Mouse (Mus musculus): ENCODE measurements around the gene Pde3b.
"Not testable (repeated sequence)": the region's sequence is repeated elsewhere in the genome, so short reads cannot be mapped to it uniquely, and the experiment has no call there.

The Pde3b gene

DNA sequence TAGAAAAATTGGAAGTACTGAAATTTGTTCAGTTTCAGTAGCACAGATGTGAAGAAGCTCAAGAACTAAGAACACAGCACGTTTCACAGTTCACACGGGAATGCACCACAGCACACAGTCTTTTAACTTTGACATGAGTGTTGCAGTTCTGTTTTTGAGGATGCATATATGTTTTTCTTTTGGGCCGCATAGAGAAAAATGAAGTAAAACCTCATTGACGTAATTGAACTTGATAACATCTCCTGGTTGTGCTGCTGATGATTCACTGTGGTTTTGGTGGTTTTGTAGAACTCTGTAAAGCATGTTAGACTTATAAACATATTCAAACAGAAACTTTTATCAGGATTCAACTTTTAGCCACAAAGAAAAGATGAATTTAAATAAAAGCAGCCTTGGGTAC, 64.7 kb downstream of the Pde3b start:
- DNase-seq (ENCODE audit: low read depth, low spot score), result no peak

GRCm38 (mm10) chr7:114480196-114480989, 65.3 kb downstream of the Pde3b start:
- DNase-seq (ENCODE audit: low read depth, low spot score), result no peak

GRCm38 (mm10) chr7:114481008-114481407, 65.9 kb downstream of the Pde3b start:
- no peak for DNase-seq (ENCODE audit: low read depth, low spot score)

- DNase-seq (ENCODE audit: low read depth, low spot score), result no peak
Measured at GRCm38 (mm10) chr7:114481429-114481931, 66.4 kb downstream of the Pde3b start.

- no peak for DNase-seq (ENCODE audit: low read depth, low spot score)
Measured at GRCm38 (mm10) chr7:114492540-114492939, 77.5 kb downstream of the Pde3b start.

GRCm38 (mm10) chr7:114494033-114494432, 79.0 kb downstream of the Pde3b start:
- DNase-seq (ENCODE audit: low read depth, low spot score), result no peak

DNA sequence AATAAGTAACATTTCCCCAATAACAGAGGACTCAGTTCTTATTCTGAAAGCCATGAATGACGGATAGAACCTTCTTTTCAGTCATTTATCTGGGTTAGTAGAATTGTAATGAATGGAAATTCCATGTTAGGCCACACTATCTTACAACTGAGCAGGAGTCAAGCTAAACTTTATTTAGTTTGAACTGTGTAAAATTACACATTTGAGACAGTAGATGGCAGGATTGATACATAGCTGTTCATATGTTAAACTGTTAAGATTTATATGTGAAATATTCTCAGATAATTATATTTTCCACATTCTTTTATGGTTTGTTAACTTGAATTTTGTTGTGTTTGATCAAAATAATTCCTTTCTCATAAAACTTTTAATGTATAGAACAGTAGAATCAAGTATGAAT, 84.2 kb downstream of the Pde3b start:
- no peak for DNase-seq (ENCODE audit: low read depth, low spot score)

DNA sequence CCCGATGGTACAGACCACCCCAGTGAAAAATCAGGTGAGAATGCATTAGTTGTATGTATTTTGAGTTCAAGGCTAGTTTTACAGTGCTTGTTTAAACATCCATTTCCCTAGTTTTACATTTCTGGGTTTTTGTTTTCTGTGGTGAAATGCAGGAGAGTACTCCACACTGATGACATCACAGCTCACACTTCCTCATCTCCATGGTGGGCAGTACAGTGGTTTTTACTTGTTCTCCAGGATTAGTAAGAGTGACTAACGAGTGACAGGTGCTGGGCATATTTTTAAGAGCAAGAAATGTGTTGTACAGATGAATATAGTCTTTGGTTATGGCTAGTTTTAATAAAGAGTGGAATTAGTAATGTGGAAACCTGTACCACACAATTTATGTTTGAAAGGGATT, 93.8 kb downstream of the Pde3b start:
- DNase-seq (ENCODE audit: low read depth, low spot score), result no peak

GRCm38 (mm10) chr7:114520122-114520521, 105.0 kb downstream of the Pde3b start:
- no peak for DNase-seq (ENCODE audit: low read depth, low spot score)

DNA sequence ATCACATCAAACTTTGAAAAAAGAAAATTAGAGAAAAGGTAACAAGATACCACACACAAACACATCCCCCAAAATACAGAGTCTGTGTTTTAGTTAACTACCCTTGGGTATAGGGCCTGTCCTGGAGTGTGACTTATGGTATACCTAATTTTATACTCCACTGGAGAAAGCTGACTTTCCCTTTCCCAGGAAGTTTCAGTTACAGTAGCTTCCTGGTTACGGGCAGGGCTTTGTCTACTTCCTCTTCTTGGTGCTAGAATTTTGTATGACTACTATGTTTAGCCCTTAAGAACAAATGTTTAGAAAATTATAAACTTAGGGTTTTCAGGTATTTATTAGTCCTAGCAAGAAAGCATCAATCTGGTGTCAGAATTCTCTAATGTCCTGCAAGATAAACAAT, 111.2 kb downstream of the Pde3b start:
- no peak for DNase-seq (ENCODE audit: low read depth, low spot score)

DNA sequence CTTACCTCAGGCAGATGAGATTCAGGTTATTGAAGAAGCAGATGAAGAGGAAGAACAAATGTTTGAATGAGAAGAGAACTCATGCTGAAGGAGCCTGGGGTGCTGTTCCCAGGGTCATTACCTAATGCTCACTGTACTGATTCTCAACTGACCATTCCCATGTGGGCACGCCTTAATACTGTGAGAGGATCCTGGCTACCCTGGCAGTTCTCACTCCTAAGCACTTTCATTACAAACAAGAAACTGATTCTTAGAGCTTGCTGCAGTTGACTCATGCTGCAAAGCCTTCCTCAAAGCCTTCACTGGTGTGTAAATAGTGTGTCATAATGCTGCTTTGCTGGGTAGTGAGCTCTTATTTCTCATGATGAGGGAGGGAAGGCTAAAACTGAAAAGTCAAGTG, 121.1 kb downstream of the Pde3b start:
- DNase-seq (ENCODE audit: low read depth, low spot score), result no peak

DNA sequence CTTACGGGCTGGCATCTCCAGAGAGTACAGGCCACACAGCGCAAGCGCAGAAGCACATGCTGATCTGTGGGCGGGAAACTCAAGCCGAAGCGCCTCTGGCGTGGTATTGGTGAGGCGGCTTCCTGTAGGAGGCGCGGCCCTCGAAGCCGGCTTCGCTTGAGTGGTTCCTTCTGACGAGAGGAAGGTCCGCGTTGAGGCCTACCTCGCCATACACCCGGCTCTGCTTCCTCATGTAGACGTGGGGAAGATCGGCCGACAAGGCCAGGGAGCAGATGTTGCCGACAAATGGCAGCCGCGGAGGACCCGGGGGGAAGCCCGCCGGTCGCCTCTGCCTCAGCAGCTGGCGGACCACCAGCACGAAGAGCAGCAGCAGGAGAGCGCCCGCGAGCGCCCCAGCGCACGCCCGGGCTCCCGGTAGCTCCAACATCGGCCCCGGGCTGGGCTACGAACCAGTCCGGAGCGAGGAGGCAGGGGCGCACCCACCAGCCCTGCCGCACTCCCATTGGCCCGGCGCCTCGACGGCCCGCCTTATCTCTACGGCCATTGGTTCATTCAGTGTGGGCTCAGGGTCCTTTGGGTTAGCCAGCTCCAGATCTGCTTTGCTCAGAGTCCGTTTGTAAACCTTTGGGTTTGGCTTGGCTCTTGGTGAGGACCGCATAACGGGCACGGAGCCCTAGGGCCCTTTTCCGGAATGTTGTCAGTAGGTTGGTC, 147.6 kb downstream of the Pde3b start, which contains the start of gene Cyp2r1:
Gene Cyp2r1, minus strand, starts transcription at position 442 of the 711 bp plus-strand sequence.
- peak; percentile 32 for DNase-seq (ENCODE audit: low read depth, low spot score)

DNA sequence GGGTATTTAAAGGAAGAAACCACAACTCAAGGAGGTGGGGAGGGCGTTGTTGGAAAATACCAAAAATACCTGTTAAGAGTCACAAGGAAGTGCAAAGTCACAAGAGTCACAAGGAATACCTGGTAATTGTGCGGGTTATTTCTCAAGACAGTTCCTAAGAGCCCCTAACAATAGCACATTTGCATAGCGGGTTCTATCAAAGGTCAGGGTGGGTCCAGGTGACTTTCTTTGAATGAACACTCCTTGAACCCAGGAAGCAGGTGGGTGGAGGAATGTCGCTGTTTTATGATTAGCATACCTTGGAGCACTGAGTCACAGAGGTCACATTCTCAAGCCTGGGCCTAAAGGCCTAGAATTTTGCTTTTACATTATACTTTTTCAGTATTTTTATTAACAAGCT, 158.8 kb downstream of the Pde3b start:
- not testable (repeated sequence) for DNase-seq (ENCODE audit: low read depth, low spot score)

GRCm38 (mm10) chr7:114576931-114577330, 161.8 kb downstream of the Pde3b start:
- DNase-seq (ENCODE audit: low read depth, low spot score), result no peak

- DNase-seq (ENCODE audit: low read depth, low spot score), result no peak
Measured at GRCm38 (mm10) chr7:114577665-114578064, 162.6 kb downstream of the Pde3b start.

DNA sequence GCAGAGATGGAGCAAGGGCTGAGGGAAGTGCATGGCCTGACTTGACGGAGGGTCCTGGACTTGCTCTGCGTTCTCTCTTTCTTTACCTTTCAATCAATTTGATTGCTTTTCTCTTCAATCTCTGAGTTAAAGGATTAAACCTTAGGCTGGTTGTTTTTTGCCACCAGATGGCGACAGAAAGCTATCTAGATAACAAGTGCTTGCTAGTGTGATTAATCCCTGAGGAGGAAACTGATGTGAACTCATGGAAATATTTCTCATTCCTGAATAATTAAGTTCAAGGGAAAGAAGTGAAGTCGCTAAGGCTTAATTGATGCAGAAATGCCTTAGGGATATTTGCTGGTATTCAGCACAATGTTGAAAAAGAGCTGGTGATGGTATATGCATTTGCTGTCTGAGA, 165.3 kb downstream of the Pde3b start:
- peak; percentile 33 for DNase-seq (ENCODE audit: low read depth, low spot score)

DNA sequence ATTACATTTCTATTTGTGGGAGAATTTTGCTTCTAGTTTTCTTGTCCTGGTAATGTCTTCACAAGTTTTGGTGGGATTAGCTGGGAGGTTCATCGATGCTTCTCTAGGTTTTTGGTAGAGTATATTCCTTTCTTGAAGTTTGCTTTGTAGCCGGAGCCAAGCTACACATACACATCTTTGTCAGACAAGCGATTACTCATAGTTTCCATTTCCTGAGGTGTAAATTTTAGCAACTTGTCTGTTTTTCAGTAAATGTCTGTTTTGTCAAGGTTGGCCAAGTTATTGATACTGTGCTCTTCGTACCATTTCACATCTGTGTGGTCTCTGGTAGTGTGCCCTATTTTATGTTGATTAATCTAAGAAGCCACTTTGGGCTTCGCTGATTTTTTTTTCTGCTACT, 166.1 kb downstream of the Pde3b start:
- DNase-seq (ENCODE audit: low read depth, low spot score), result no peak

- no peak for DNase-seq (ENCODE audit: low read depth, low spot score)
Measured at GRCm38 (mm10) chr7:114582441-114582840, 167.4 kb downstream of the Pde3b start.

All from retina, adult 2 months (tissue).